Mouse (Mus musculus) liver, adult 2 months (tissue): Measurements from ENCODE around the gene Bcl2a1c.

ENCODE experiments used
- CTCF ChIP-seq: fragments of 200-500 bp; IDR thresholded peaks from 2 replicates; pipeline ENCODE4 v1.5.1; 2011; ENCODE audit warnings: low read depth, low read length, control low read depth
- POLR2A ChIP-seq: fragments of 200-500 bp; IDR thresholded peaks from 2 replicates; pipeline ENCODE4 v1.6.1; 2011; ENCODE audit warnings: low read length, control low read depth; ENCODE audit not compliant: insufficient read depth; ENCODE audit errors: extremely low read depth

DNA sequence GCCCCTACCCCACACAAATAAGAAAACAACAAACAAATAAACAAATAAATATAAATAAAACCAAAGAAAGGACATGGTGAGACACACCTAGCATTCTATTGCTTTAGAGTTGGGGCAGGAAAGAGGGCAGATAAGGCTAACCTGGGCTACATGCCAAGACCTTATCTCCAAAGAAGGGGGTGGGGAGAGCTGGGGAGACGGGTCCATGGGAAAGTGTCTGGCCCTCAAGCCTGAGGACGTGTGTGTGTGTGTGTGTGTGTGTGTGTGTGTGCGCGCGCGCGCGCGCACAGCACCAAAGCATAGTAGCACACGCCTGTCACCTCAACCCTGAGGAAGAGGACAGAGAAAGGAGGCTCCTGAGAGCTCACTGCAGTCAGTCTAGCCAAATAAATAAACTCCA, 47.2 kb downstream of the Bcl2a1c start:
- TF ChIP-seq CTCF, result no peak
- TF ChIP-seq POLR2A, result no peak
